Mouse (Mus musculus) kidney, adult 11 months (tissue): ENCODE results near the gene Mettl7a2.

Source experiments
- DNase-seq: peaks from one replicate; pipeline ENCODE4 v3.0.0; 2022

Mettl7a2 gene

GRCm38 (mm10) chr15:100400592-100401250 is 47.7 kb downstream of the Mettl7a2 start:
- peak; percentile 83 for DNase-seq

GRCm38 (mm10) chr15:100401811-100402210 is 48.8 kb downstream of the Mettl7a2 start:
- no peak for DNase-seq

- no peak for DNase-seq
Measured at GRCm38 (mm10) chr15:100402347-100402746, 49.3 kb downstream of the Mettl7a2 start.

- DNase-seq: no peak
Measured at GRCm38 (mm10) chr15:100402798-100403197, 49.8 kb downstream of the Mettl7a2 start.

- DNase-seq: peak; percentile 86
Measured at GRCm38 (mm10) chr15:100403318-100404000, 50.5 kb downstream of the Mettl7a2 start.

GRCm38 (mm10) chr15:100406088-100406487 is 53.1 kb downstream of the Mettl7a2 start:
- no peak for DNase-seq

- peak; percentile 91 for DNase-seq
Measured at GRCm38 (mm10) chr15:100410918-100411672, 58.1 kb downstream of the Mettl7a2 start.
